Mouse (Mus musculus): ENCODE results near the gene Cypt4. TPM values are rescaled to one million over a fixed set of nuclear protein-coding genes. Genes with fewer than 3 reads are reported as not detected.
"Not testable (repeated sequence)": the region's sequence is repeated elsewhere in the genome, so short reads cannot be mapped to it uniquely, and the experiment has no call there.

Gene Cypt4
- total RNA-seq (2017), result not detected in 2 replicates

GRCm38 (mm10) chr9:24624896-24625295 lies at the start of gene Cypt4:
Cypt4 (plus strand) TSS chr9:24625196.
- ATAC-seq (replicated peaks in 1 of 2; ENCODE audit: insufficient read depth in 1 of 2, low FRiP score in 2 of 2, low TSS enrichment in 1 of 2, low read depth in 1 of 2, poor library complexity in 2 of 2, severe bottlenecking in 2 of 2), result no peak

DNA sequence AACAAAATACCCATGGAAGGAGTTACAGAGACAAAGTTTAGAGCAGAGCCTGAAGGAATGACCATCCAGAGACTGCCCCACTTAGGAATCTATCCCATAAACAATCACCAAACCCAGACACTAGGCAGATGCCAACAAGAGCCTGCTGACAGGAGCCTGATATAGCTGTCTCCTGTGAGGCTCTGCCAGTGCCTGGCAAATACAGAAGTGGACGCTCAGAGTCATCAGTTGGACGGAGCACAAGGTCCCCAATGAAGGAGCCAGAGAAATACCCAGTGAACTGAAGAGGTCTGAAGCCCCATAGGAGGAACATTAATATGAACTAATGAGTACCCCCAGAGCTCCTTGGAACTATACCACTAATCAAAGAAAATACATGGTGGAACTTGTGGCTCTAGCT lies 12.3 kb downstream of the Cypt4 start:
- not testable (repeated sequence) for ATAC-seq (replicated peaks in 1 of 2; ENCODE audit: insufficient read depth in 1 of 2, low FRiP score in 2 of 2, low TSS enrichment in 1 of 2, low read depth in 1 of 2, poor library complexity in 2 of 2, severe bottlenecking in 2 of 2)

Other genes with a start within 250 kb of the Cypt4 start
- gene Dpy19l1, start 122.1 kb upstream of the Cypt4 start, total RNA-seq (2017), result 33.5 and 47.4 TPM in 2 replicates
- not detected in 2 replicates for gene Dpy19l2, start 71.1 kb downstream of the Cypt4 start, total RNA-seq (2017)
- not detected in 2 replicates for gene Tbx20, start 149.1 kb downstream of the Cypt4 start, total RNA-seq (2017)

All from hematopoietic stem cell, adult 5-6 weeks (primary cell).